Mouse (Mus musculus): ENCODE data around the gene Gnl1. TPM values are rescaled to one million over a fixed set of nuclear protein-coding genes. Genes with fewer than 3 reads are reported as not detected.

The Gnl1 gene
- polyA plus RNA-seq, 1 experiment from 2014 or later, result 53.6 TPM

- no peaks in the 10 kb centered on the region for H3K27me3 ChIP-seq
- H3K9ac ChIP-seq, result no peak overlapping the region
- peaks cover 27% of the 10 kb centered on the region for H3K4me1 ChIP-seq (replicated peaks)
- H3K9me3 ChIP-seq, result no peaks in the 10 kb centered on the region
- H3K4me3 ChIP-seq, result no peak overlapping the region
- 96% methylated on average over 2 of the region's 2 CpGs for WGBS
- ATAC-seq (ENCODE audit: low FRiP score), result no peak
- H3K36me3 ChIP-seq, result peaks cover 45% of the 10 kb centered on the region
- H3K4me2 ChIP-seq, result no peak overlapping the region
- H3K27ac ChIP-seq, result no peak overlapping the region
Observed at GRCm38 (mm10) chr17:35967621-35968020, 12.0 kb upstream of the Gnl1 start.

- Histone ChIP-seq H3K27ac (peak within 1 kb of the TSS; percentile 83), H3K9me3 (no peaks in the 10 kb centered on the region), H3K4me3 (peak within 1 kb of the TSS; percentile 82), H3K4me2 (peak within 1 kb of the TSS; percentile 91), H3K36me3 (peaks cover 42% of the 10 kb centered on the region), H3K9ac (peak within 1 kb of the TSS; percentile 90), H3K27me3 (no peaks in the 10 kb centered on the region), H3K4me1 (replicated peaks) (peaks cover 27% of the 10 kb centered on the region)
- under 1% methylated on average over 68 of the region's 68 CpGs for whole genome bisulfite sequencing
- ATAC-seq (ENCODE audit: low FRiP score), result peak; percentile 96
Observed at GRCm38 (mm10) chr17:35969418-35970389, 9.9 kb upstream of the Gnl1 start, which contains the start of gene Abcf1. Gene Abcf1, minus strand, starts transcription at chr17:35969761.

GRCm38 (mm10) chr17:35972131-35972530, 7.5 kb upstream of the Gnl1 start:
- Histone ChIP-seq H3K9ac (no peak overlapping the region), H3K9me3 (no peaks in the 10 kb centered on the region), H3K4me3 (no peak overlapping the region), H3K27me3 (no peaks in the 10 kb centered on the region), H3K36me3 (peaks cover 36% of the 10 kb centered on the region), H3K27ac (no peak overlapping the region), H3K4me1 (replicated peaks) (peaks cover 27% of the 10 kb centered on the region), H3K4me2 (no peak overlapping the region)
- no peak for ATAC-seq (ENCODE audit: low FRiP score)
- WGBS, result 81% methylated on average over 1 of the region's 1 CpGs

- peak overlapping the region; percentile 93 for H3K9ac ChIP-seq
- H3K9me3 ChIP-seq, result no peaks in the 10 kb centered on the region
- H3K36me3 ChIP-seq, result peaks cover 41% of the 10 kb centered on the region
- H3K4me1 ChIP-seq (replicated peaks), result peaks cover 24% of the 10 kb centered on the region
- ATAC-seq (ENCODE audit: low FRiP score), result peak; percentile 88
- under 1% methylated on average over 41 of the region's 41 CpGs for WGBS
- peak overlapping the region; percentile 95 for H3K27ac ChIP-seq
- H3K27me3 ChIP-seq, result no peaks in the 10 kb centered on the region
- peak overlapping the region; percentile 91 for H3K4me3 ChIP-seq
- peak overlapping the region; percentile 70 for H3K4me2 ChIP-seq
Observed at GRCm38 (mm10) chr17:35978811-35979400, 745 bp upstream of the Gnl1 start.

GRCm38 (mm10) chr17:35980363-35980754, 708 bp downstream of the Gnl1 start:
- Histone ChIP-seq H3K27me3 (no peaks in the 10 kb centered on the region), H3K9me3 (no peaks in the 10 kb centered on the region), H3K9ac (peak overlapping the region; percentile 93), H3K36me3 (peaks cover 44% of the 10 kb centered on the region), H3K4me3 (peak overlapping the region; percentile 91), H3K27ac (peak overlapping the region; percentile 95), H3K4me2 (peak overlapping the region; percentile 70), H3K4me1 (replicated peaks) (peaks cover 24% of the 10 kb centered on the region)
- ATAC-seq (ENCODE audit: low FRiP score), result peak; percentile 41
- WGBS, result under 1% methylated on average over 25 of the region's 29 CpGs

GRCm38 (mm10) chr17:35981776-35982175, 2.1 kb downstream of the Gnl1 start:
- Histone ChIP-seq H3K27me3 (no peaks in the 10 kb centered on the region), H3K4me3 (no peak overlapping the region), H3K9ac (peak overlapping the region; percentile 93; the same call in 1 of the 2 replicates), H3K27ac (no peak overlapping the region), H3K9me3 (no peaks in the 10 kb centered on the region), H3K36me3 (peaks cover 53% of the 10 kb centered on the region), H3K4me1 (replicated peaks) (peaks cover 24% of the 10 kb centered on the region), H3K4me2 (no peak overlapping the region)
- no peak for ATAC-seq (ENCODE audit: low FRiP score)
- WGBS, result 90% methylated on average over 9 of the region's 9 CpGs

- Histone ChIP-seq H3K4me1 (replicated peaks) (peaks cover 18% of the 10 kb centered on the region), H3K4me2 (no peak overlapping the region), H3K4me3 (no peak overlapping the region), H3K9me3 (no peaks in the 10 kb centered on the region), H3K27me3 (no peaks in the 10 kb centered on the region), H3K36me3 (peaks cover 32% of the 10 kb centered on the region), H3K9ac (no peak overlapping the region), H3K27ac (no peak overlapping the region)
- ATAC-seq (ENCODE audit: low FRiP score), result no peak
- 56% methylated on average over 10 of the region's 10 CpGs for WGBS
Observed at GRCm38 (mm10) chr17:35991781-35992180, 12.1 kb downstream of the Gnl1 start.

GRCm38 (mm10) chr17:35993675-35994074, 14.0 kb downstream of the Gnl1 start:
- peak overlapping the region; percentile 66 for H3K4me2 ChIP-seq
- ATAC-seq (ENCODE audit: low FRiP score), result peak; percentile 77
- peak overlapping the region; percentile 73; the same call in 1 of the 2 replicates for H3K27ac ChIP-seq
- 9% methylated on average over 17 of the region's 17 CpGs for WGBS
- no peak overlapping the region for H3K9ac ChIP-seq
- peaks cover 29% of the 10 kb centered on the region for H3K4me1 ChIP-seq (replicated peaks)
- peaks cover 13% of the 10 kb centered on the region for H3K36me3 ChIP-seq
- H3K4me3 ChIP-seq, result peak overlapping the region; percentile 59; the same call in 1 of the 2 replicates
- no peaks in the 10 kb centered on the region for H3K9me3 ChIP-seq
- no peaks in the 10 kb centered on the region for H3K27me3 ChIP-seq

- Histone ChIP-seq H3K27me3 (no peaks in the 10 kb centered on the region), H3K9me3 (no peaks in the 10 kb centered on the region), H3K4me3 (peak overlapping the region; percentile 59), H3K9ac (peak overlapping the region; percentile 80), H3K36me3 (peaks cover 6% of the 10 kb centered on the region), H3K4me1 (replicated peaks) (peaks cover 29% of the 10 kb centered on the region), H3K27ac (peak overlapping the region; percentile 73), H3K4me2 (peak overlapping the region; percentile 66)
- 5% methylated on average over 31 of the region's 31 CpGs for WGBS
- peak; percentile 75 for ATAC-seq (ENCODE audit: low FRiP score)
Observed at GRCm38 (mm10) chr17:35994175-35994878, 14.7 kb downstream of the Gnl1 start.

GRCm38 (mm10) chr17:35994879-35995240, 15.2 kb downstream of the Gnl1 start:
- H3K9ac ChIP-seq, result peak overlapping the region; percentile 80
- H3K36me3 ChIP-seq, result peaks cover 1% of the 10 kb centered on the region
- H3K27ac ChIP-seq, result peak overlapping the region; percentile 73
- peak overlapping the region; percentile 59 for H3K4me3 ChIP-seq
- H3K9me3 ChIP-seq, result no peaks in the 10 kb centered on the region
- no peak for ATAC-seq (ENCODE audit: low FRiP score)
- H3K4me1 ChIP-seq (replicated peaks), result peaks cover 29% of the 10 kb centered on the region
- no peaks in the 10 kb centered on the region for H3K27me3 ChIP-seq
- 4% methylated on average over 14 of the region's 14 CpGs for WGBS
- peak overlapping the region; percentile 66 for H3K4me2 ChIP-seq

GRCm38 (mm10) chr17:35996949-35997348, 17.3 kb downstream of the Gnl1 start:
- no peaks in the 10 kb centered on the region for H3K9me3 ChIP-seq
- WGBS, result 1% methylated on average over 11 of the region's 11 CpGs
- no peaks in the 10 kb centered on the region for H3K27me3 ChIP-seq
- no peak overlapping the region for H3K4me3 ChIP-seq
- H3K4me2 ChIP-seq, result no peak overlapping the region
- peaks cover 29% of the 10 kb centered on the region for H3K4me1 ChIP-seq (replicated peaks)
- no peak overlapping the region for H3K27ac ChIP-seq
- H3K9ac ChIP-seq, result no peak overlapping the region
- no peaks in the 10 kb centered on the region for H3K36me3 ChIP-seq
- ATAC-seq (ENCODE audit: low FRiP score), result peak; percentile 57
